Mouse (Mus musculus) stomach, postnatal 0 days (tissue): ENCODE results near the gene Khk. TPM values are rescaled to one million over a fixed set of nuclear protein-coding genes. Genes with fewer than 3 reads are reported as not detected.
A peak's percentile ranks its signal among the peaks of the same experiment; 100 is the strongest.
"Not testable (repeated sequence)": the region's sequence is repeated elsewhere in the genome, so short reads cannot be mapped to it uniquely, and the experiment has no call there.

Experiments
- ATAC-seq: fragments of 200-750 bp; cut with Nextera tagmentation; 2 replicates; pipeline ENCODE4 v1.8.0; 2017; ENCODE audit not compliant: low FRiP score, low TSS enrichment
- DNase-seq: peaks from one replicate; pipeline ENCODE4 v3.0.0-alpha.2; 2016; ENCODE audit warnings: low spot score
- H3K27ac ChIP-seq: fragments of 300-500 bp; sonication (generic); replicated peaks from 2 replicates; pipeline ENCODE4 v1.5.1; 2014; ENCODE audit warnings: mild to moderate bottlenecking, control low read depth
- H3K27me3 ChIP-seq: fragments of 300-500 bp; sonication (generic); 2 replicates; pipeline ENCODE4 v1.6.1; 2014; ENCODE audit warnings: low read length; ENCODE audit not compliant: control insufficient read depth, insufficient read depth
- H3K36me3 ChIP-seq: fragments of 300-500 bp; sonication (generic); 2 replicates; pipeline ENCODE4 v1.6.1; 2014; ENCODE audit warnings: low read length, mixed read lengths; ENCODE audit not compliant: control insufficient read depth, insufficient read depth
- H3K4me1 ChIP-seq: fragments of 300-500 bp; sonication (generic); replicated peaks from 2 replicates; pipeline ENCODE4 v1.6.1; 2014; ENCODE audit warnings: antibody characterized with exemption; ENCODE audit not compliant: control insufficient read depth, insufficient read depth
- H3K4me2 ChIP-seq: fragments of 300-500 bp; sonication (generic); replicated peaks from 2 replicates; pipeline ENCODE4 v1.6.1; 2014; ENCODE audit warnings: low read depth, mild to moderate bottlenecking, control low read depth, moderate library complexity
- H3K4me3 ChIP-seq: fragments of 300-500 bp; sonication (generic); 2 replicates; pipeline ENCODE4 v1.5.1; 2014; ENCODE audit warnings: low read depth, low read length, control low read depth
- H3K9ac ChIP-seq: fragments of 300-500 bp; sonication (generic); 2 replicates; pipeline ENCODE4 v1.6.1; 2014; ENCODE audit warnings: mild to moderate bottlenecking, low read length, control low read depth, mixed read lengths
- H3K9me3 ChIP-seq: fragments of 300-500 bp; sonication (generic); 2 replicates; pipeline ENCODE4 v1.6.1; 2016; ENCODE audit warnings: low read length; ENCODE audit not compliant: control insufficient read depth
- CTCF ChIP-seq: IDR thresholded peaks from 2 replicates; pipeline ENCODE4 v1.5.1; 2016; ENCODE audit warnings: antibody characterized with exemption, low read depth, mild to moderate bottlenecking, moderate library complexity
- EP300 ChIP-seq: optimal IDR thresholded peaks from 2 replicates; pipeline ENCODE3; 2016; ENCODE audit warnings: antibody characterized with exemption
- WGBS: fragments of 180-500 bp; shearing (Covaris S2); extraction: QIAGEN DNeasy Blood & Tissue Kit; methylation state at CpG from one replicate; pipeline ENCODE4 v1.1.7; 2014; 5-methylcytosine and 5-hydroxymethylcytosine counted together
- polyA plus RNA-seq: library from polyadenylated mRNA; unstranded; fragments of >200 nt; fragmentation: Nextera tagmentation; extraction: Ambion mirVana; gene quantifications from 2 replicates; pipeline ENCODE4 v1.2.1, GENCODE M21; 2015

Khk gene
- polyA plus RNA-seq, result 28.4 and 33.6 TPM in 2 replicates

GRCm38 (mm10) chr5:30921256-30922033 lies at the start of gene Khk:
Gene Khk (plus strand): TSS chr5:30921431.
- Histone ChIP-seq H3K36me3 (peaks cover 16% of the 10 kb centered on the region), H3K27me3 (no peaks in the 10 kb centered on the region), H3K4me1 (no peaks in the 10 kb centered on the region), H3K9me3 (no peaks in the 10 kb centered on the region), H3K4me2 (peak within 1 kb of the TSS; percentile 77), H3K4me3 (peak within 1 kb of the TSS; percentile 47), H3K9ac (peak within 1 kb of the TSS; percentile 56), H3K27ac (peak within 1 kb of the TSS; percentile 81)
- ATAC-seq, result peak; percentile 85
- TF ChIP-seq EP300, result no peak
- TF ChIP-seq CTCF, result peak; percentile 88
- WGBS, result 2% methylated on average over 39 of the region's 40 CpGs
- DNase-seq, result peak; percentile 95

GRCm38 (mm10) chr5:30872574-30872973 lies 48.7 kb upstream of the Khk start:
- Histone ChIP-seq H3K27ac (no peak overlapping the region), H3K9ac (no peak overlapping the region), H3K36me3 (peaks cover 35% of the 10 kb centered on the region), H3K4me2 (no peak overlapping the region), H3K27me3 (no peaks in the 10 kb centered on the region), H3K9me3 (no peaks in the 10 kb centered on the region), H3K4me1 (0 out of 2 replicates have a peak, but pooled peaks cover 2% of the 10 kb centered on the region), H3K4me3 (no peak overlapping the region)
- no peak for ATAC-seq
- DNase-seq, result no peak
- WGBS, result 93% methylated on average over 9 of the region's 9 CpGs
- TF ChIP-seq EP300, result no peak
- no peak for TF ChIP-seq CTCF

- no peak overlapping the region for H3K27ac ChIP-seq
- H3K9me3 ChIP-seq, result no peaks in the 10 kb centered on the region
- WGBS, result 85% methylated on average over 7 of the region's 7 CpGs
- DNase-seq (no peak), ATAC-seq (no peak)
- H3K4me1 ChIP-seq, result no peaks in the 10 kb centered on the region
- no peaks in the 10 kb centered on the region for H3K27me3 ChIP-seq
- peaks cover 37% of the 10 kb centered on the region for H3K36me3 ChIP-seq
- TF ChIP-seq EP300 (no peak), CTCF (no peak)
- no peak overlapping the region for H3K4me2 ChIP-seq
- no peak overlapping the region for H3K9ac ChIP-seq
- no peak overlapping the region for H3K4me3 ChIP-seq
These were observed 46.9 kb upstream of the Khk start for GRCm38 (mm10) chr5:30874365-30874764.

- WGBS, result 25% methylated on average over 6 of the region's 6 CpGs
- no peak for DNase-seq
These were observed 42.6 kb upstream of the Khk start for GRCm38 (mm10) chr5:30878616-30879015.

GRCm38 (mm10) chr5:30879347-30879943 lies 41.8 kb upstream of the Khk start:
- Histone ChIP-seq H3K36me3 (peaks cover 16% of the 10 kb centered on the region), H3K27ac (no peak overlapping the region), H3K4me2 (no peak overlapping the region), H3K9me3 (no peaks in the 10 kb centered on the region), H3K9ac (no peak overlapping the region), H3K4me1 (no peaks in the 10 kb centered on the region), H3K4me3 (no peak overlapping the region), H3K27me3 (no peaks in the 10 kb centered on the region)
- DNase-seq (no peak), ATAC-seq (peak; percentile 27; the same call in 1 of the 2 replicates)
- WGBS, result 63% methylated on average over 5 of the region's 5 CpGs
- TF ChIP-seq CTCF (peak; percentile 58), EP300 (no peak)

More at GRCm38 (mm10) chr5:30878616-30879015, 42.6 kb upstream of the Khk start:
- ATAC-seq, result peak; percentile 13; the same call in 1 of the 2 replicates
- no peak overlapping the region for H3K4me3 ChIP-seq
- no peaks in the 10 kb centered on the region for H3K4me1 ChIP-seq
- no peak for TF ChIP-seq CTCF
- no peaks in the 10 kb centered on the region for H3K9me3 ChIP-seq
- no peak overlapping the region for H3K9ac ChIP-seq
- H3K4me2 ChIP-seq, result no peak overlapping the region
- no peak overlapping the region for H3K27ac ChIP-seq
- peaks cover 23% of the 10 kb centered on the region for H3K36me3 ChIP-seq
- no peaks in the 10 kb centered on the region for H3K27me3 ChIP-seq

GRCm38 (mm10) chr5:30881839-30882238 lies 39.4 kb upstream of the Khk start:
- not testable (repeated sequence) for H3K9me3 ChIP-seq, H3K36me3 ChIP-seq, ATAC-seq, H3K4me1 ChIP-seq, H3K4me3 ChIP-seq, H3K27me3 ChIP-seq, H3K4me2 ChIP-seq, H3K9ac ChIP-seq, DNase-seq, H3K27ac ChIP-seq
- WGBS, result 89% methylated on average over 4 of the region's 4 CpGs
